Mouse (Mus musculus) hindbrain, embryonic 11.5 days (tissue): ENCODE data around the gene Avpr1b. TPM values are rescaled to one million over a fixed set of nuclear protein-coding genes. Genes with fewer than 3 reads are reported as not detected.

ENCODE experiments used
- ATAC-seq: fragments of 200-750 bp; cut with Nextera tagmentation; 2 replicates; pipeline ENCODE4 v1.8.0; 2017; ENCODE audit warnings: mild to moderate bottlenecking, moderate TSS enrichment, moderate library complexity; ENCODE audit not compliant: low FRiP score
- DNase-seq: peaks from one replicate; pipeline ENCODE4 v3.0.0-alpha.2; 2015; ENCODE audit warnings: low spot score
- H3K27ac ChIP-seq: fragments of 300-500 bp; sonication (generic); 2 replicates; pipeline ENCODE4 v1.5.1; 2014; ENCODE audit warnings: mild to moderate bottlenecking, low read depth, low read length
- H3K27me3 ChIP-seq: fragments of 300-500 bp; sonication (generic); 2 replicates; pipeline ENCODE4 v1.6.1; 2014; ENCODE audit warnings: mild to moderate bottlenecking, low read length, moderate library complexity, mixed read lengths; ENCODE audit not compliant: control insufficient read depth, insufficient read depth
- H3K36me3 ChIP-seq: fragments of 300-500 bp; sonication (generic); 2 replicates; pipeline ENCODE4 v1.6.1; 2014; ENCODE audit warnings: mild to moderate bottlenecking, low read length, moderate library complexity, mixed read lengths; ENCODE audit not compliant: control insufficient read depth, insufficient read depth
- H3K4me1 ChIP-seq: fragments of 300-500 bp; sonication (generic); replicated peaks from 2 replicates; pipeline ENCODE4 v1.6.1; 2014; ENCODE audit warnings: low read length, mixed read lengths; ENCODE audit not compliant: control insufficient read depth, insufficient read depth
- H3K4me2 ChIP-seq: fragments of 300-500 bp; sonication (generic); replicated peaks from 2 replicates; pipeline ENCODE4 v1.6.1; 2014; ENCODE audit warnings: mild to moderate bottlenecking, low read depth, low read length
- H3K4me3 ChIP-seq: fragments of 300-500 bp; sonication (generic); 2 replicates; pipeline ENCODE4 v1.5.1; 2014; ENCODE audit warnings: low read depth, low read length
- H3K9ac ChIP-seq: fragments of 300-500 bp; sonication (generic); 2 replicates; pipeline ENCODE4 v1.6.1; 2014; ENCODE audit warnings: low read depth, low read length
- H3K9me3 ChIP-seq: fragments of 300-500 bp; sonication (generic); 2 replicates; pipeline ENCODE4 v1.6.1; 2016; ENCODE audit warnings: low read length; ENCODE audit not compliant: control insufficient read depth
- WGBS: fragments of 180-500 bp; shearing (Covaris S2); extraction: QIAGEN DNeasy Blood & Tissue Kit; methylation state at CpG from one replicate; pipeline ENCODE4 v1.1.7; 2014; 5-methylcytosine and 5-hydroxymethylcytosine counted together
- polyA plus RNA-seq: library from polyadenylated mRNA; unstranded; fragments of >200 nt; fragmentation: Nextera tagmentation; extraction: Ambion mirVana; gene quantifications from 2 replicates; pipeline ENCODE4 v1.2.1, GENCODE M21; 2014

Avpr1b gene
- polyA plus RNA-seq, 1 experiment from 2014 or later = not detected

DNA sequence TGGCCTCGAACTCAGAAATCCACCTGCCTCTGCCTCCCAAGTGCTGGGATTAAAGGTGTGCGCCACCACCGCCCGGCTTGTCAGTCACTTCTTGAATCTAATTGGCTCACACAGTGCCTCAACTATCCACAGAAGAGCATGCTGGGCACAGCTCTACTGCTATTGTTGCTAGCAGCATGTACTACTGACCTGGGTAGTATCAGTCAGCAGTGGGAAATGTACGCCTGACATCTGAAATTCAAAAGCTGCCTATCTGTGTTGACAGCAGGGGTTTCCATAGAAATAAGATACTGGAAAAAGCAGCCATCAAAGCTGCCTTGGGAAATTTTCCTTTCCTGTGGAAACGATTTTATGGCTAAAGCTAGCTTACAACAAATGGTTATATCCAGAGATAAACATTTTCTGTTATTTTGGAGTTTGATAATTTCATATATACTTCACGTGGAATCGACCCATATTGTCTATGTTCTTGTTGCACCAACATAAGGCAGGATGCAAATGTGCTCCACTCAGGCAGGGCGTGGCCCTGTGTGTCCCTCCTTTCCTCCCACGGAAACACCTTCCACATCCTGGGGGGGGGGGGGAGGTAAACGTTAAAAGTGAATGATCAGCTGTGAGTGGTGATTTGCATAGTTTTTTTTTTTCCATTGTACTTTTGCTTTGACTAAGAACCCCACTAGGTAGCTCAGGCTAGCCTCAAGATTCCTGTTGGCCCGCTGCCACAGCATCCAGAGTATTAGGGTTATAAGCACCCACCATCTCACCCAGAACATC is 53.8 kb downstream of the Avpr1b start:
- no peak for ATAC-seq
- no peak for DNase-seq
- H3K4me3 ChIP-seq = no peak overlapping the region
- no peaks in the 10 kb centered on the region for H3K27me3 ChIP-seq
- H3K4me2 ChIP-seq = no peak overlapping the region
- no peak overlapping the region for H3K9ac ChIP-seq
- H3K4me1 ChIP-seq = no peaks in the 10 kb centered on the region
- H3K27ac ChIP-seq = no peak overlapping the region
- H3K9me3 ChIP-seq = no peaks in the 10 kb centered on the region
- no peaks in the 10 kb centered on the region for H3K36me3 ChIP-seq
- 81% methylated on average over 12 of the region's 12 CpGs for WGBS

- Histone ChIP-seq H3K36me3 (no peaks in the 10 kb centered on the region), H3K4me2 (no peak overlapping the region), H3K9ac (no peak overlapping the region), H3K4me1 (no peaks in the 10 kb centered on the region), H3K9me3 (no peaks in the 10 kb centered on the region), H3K4me3 (no peak overlapping the region), H3K27me3 (no peaks in the 10 kb centered on the region), H3K27ac (no peak overlapping the region)
- 87% methylated on average over 6 of the region's 6 CpGs for whole genome bisulfite sequencing
- DNase-seq (no peak), ATAC-seq (no peak)
Measured at GRCm38 (mm10) chr1:131655601-131656000, 56.6 kb downstream of the Avpr1b start.

- DNase-seq (peak; percentile 97), ATAC-seq (peak; percentile 86)
- Histone ChIP-seq H3K9ac (peak overlapping the region; percentile 54), H3K36me3 (no peaks in the 10 kb centered on the region), H3K4me2 (peak overlapping the region; percentile 28), H3K9me3 (no peaks in the 10 kb centered on the region), H3K27ac (peak overlapping the region; percentile 43; the same call in 1 of the 2 replicates), H3K4me3 (peak overlapping the region; percentile 15; the same call in 1 of the 2 replicates), H3K4me1 (no peaks in the 10 kb centered on the region), H3K27me3 (no peaks in the 10 kb centered on the region)
- WGBS = under 1% methylated on average over 11 of the region's 11 CpGs
Measured at GRCm38 (mm10) chr1:131657945-131658354, 58.9 kb downstream of the Avpr1b start.

DNA sequence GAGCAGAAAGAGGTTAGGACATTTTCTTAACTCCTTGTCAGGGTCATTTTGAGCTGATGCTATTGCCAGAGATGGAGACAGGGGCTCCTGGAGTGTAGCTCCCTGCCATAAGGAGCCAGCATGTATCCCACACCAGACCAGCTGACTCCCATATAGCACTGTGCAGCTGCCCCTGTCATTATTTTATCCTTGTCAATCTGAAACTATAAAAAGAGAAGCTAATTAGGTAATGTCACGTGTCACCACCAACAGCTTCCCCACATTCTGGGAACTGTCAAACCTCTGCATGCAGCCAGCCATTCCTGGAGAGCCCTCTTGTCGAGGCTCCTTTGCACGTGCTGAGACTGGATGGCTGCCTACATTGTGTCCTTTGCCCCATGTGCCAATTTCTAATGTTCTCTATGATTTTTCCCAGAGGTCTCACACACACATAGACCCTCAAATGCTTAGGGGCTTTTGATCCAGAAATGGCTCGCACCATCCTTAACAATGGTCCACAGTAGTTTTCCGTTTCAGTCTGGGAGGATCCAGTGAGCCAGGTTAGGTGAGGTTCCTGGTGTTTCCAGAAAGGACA is 60.6 kb downstream of the Avpr1b start:
- Histone ChIP-seq H3K4me3 (no peak overlapping the region), H3K27ac (no peak overlapping the region), H3K9ac (no peak overlapping the region), H3K36me3 (no peaks in the 10 kb centered on the region), H3K4me1 (no peaks in the 10 kb centered on the region), H3K9me3 (no peaks in the 10 kb centered on the region), H3K27me3 (no peaks in the 10 kb centered on the region), H3K4me2 (no peak overlapping the region)
- DNase-seq (no peak), ATAC-seq (no peak)
- 78% methylated on average over 5 of the region's 5 CpGs for WGBS

DNA sequence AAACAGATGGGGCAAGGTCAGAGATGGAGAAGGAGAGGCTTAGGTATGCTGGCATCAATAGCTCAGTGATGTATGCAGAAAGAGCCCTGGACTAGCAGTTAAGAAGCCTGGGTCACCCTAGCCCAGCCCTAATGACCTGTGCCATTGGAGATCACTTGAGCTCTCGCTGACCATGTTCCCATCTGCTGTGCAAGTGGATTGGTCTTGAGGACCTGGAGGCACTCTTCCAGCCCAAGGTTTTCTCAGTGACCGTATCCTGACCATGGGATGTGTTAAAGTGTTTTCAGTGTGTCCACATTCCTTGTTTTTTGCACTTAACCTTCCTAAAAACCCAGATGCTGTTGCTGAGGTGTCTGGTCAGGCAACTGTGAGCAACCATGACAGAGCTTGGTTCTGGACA is 61.2 kb downstream of the Avpr1b start:
- Histone ChIP-seq H3K9me3 (no peaks in the 10 kb centered on the region), H3K36me3 (no peaks in the 10 kb centered on the region), H3K9ac (no peak overlapping the region), H3K27me3 (no peaks in the 10 kb centered on the region), H3K4me2 (no peak overlapping the region), H3K4me1 (no peaks in the 10 kb centered on the region), H3K4me3 (no peak overlapping the region), H3K27ac (no peak overlapping the region)
- WGBS = 87% methylated on average over 2 of the region's 2 CpGs
- ATAC-seq (no peak), DNase-seq (no peak)

GRCm38 (mm10) chr1:131660716-131661472 is 61.9 kb downstream of the Avpr1b start:
- Histone ChIP-seq H3K4me2 (no peak overlapping the region), H3K4me3 (no peak overlapping the region), H3K9ac (no peak overlapping the region), H3K9me3 (no peaks in the 10 kb centered on the region), H3K4me1 (no peaks in the 10 kb centered on the region), H3K27me3 (no peaks in the 10 kb centered on the region), H3K27ac (no peak overlapping the region), H3K36me3 (no peaks in the 10 kb centered on the region)
- no peak for ATAC-seq
- WGBS = 82% methylated on average over 7 of the region's 7 CpGs
- DNase-seq = no peak

Other genes starting within 250 kb of the Avpr1b start
- gene Srgap2, start 71.9 kb upstream of the Avpr1b start, polyA plus RNA-seq = 15.1 and 24.8 TPM in 2 replicates
- 3.9 and 4.1 TPM in 2 replicates for gene Fam72a, start 71.3 kb upstream of the Avpr1b start, polyA plus RNA-seq
- gene Ctse, start 39.1 kb downstream of the Avpr1b start, polyA plus RNA-seq = 0.26 and 0.38 TPM in 2 replicates
- gene Rab7b, start 89.5 kb downstream of the Avpr1b start, polyA plus RNA-seq = 0.91 and 1.6 TPM in 2 replicates
- 0.15 and 0.38 TPM in 2 replicates for gene Slc26a9, start 144.8 kb downstream of the Avpr1b start, polyA plus RNA-seq
- gene Pm20d1, start 198.1 kb downstream of the Avpr1b start, polyA plus RNA-seq = 0.43 and 1.5 TPM in 2 replicates
- 8.0 and 8.2 TPM in 2 replicates for gene Slc41a1, start 228.3 kb downstream of the Avpr1b start, polyA plus RNA-seq